Mouse (Mus musculus) testis, adult 2 months (tissue): ENCODE results near the gene Gmppb.

Experiments used
- CTCF ChIP-seq: fragments of 200-500 bp; IDR thresholded peaks from 2 replicates; pipeline ENCODE4 v1.5.1; 2012; ENCODE audit warnings: low read depth, mild to moderate bottlenecking, inconsistent platforms, low read length, moderate library complexity; ENCODE audit not compliant: control insufficient read depth, insufficient read depth, insufficient replicate concordance
- POLR2A ChIP-seq: fragments of 200-500 bp; IDR thresholded peaks from 2 replicates; pipeline ENCODE4 v1.6.1; 2012; ENCODE audit warnings: low read depth, mild to moderate bottlenecking, inconsistent platforms, low read length, moderate library complexity; ENCODE audit not compliant: control insufficient read depth

DNA sequence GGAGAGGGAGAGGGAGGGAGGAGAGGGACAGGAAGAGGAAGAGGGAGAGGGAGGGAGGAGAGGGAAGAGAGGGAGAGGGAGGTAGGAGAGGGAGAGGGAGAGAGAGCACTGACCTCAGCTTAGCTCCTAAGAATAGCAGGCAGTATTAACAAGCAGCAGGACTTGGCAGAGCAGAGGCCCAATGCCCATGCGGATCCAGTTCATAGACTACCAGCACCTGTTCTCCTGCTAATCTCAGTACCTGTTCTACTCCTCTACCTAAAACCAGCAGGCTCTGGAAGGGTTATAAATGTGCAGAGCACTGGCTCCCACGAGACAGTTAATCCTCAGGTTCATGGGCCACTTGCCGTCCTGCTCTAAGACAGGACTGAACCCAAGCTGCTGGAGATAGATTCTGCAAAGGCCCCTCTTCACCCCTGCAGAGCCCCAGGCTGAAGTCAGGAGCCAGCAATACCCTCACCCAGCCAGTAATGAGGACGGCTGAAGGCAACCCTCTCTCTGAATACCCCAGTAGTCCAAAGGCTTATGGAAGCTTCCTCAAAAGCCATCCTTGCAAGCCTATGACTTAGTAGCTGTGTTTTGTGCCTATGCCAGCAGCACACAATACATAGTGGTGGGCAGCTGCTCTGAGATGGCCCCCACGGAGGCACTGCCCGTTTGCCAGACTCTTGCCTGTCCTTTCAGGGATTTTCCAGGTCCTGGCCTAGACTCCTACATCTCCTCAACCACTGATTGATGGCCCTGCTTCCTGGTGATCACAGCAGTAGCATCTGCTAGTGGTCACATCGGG is 24.3 kb downstream of the Gmppb start:
- TF ChIP-seq POLR2A (no peak), CTCF (no peak)
